Mouse (Mus musculus): ENCODE data around the gene Vmn1r217. TPM values are rescaled to one million over a fixed set of nuclear protein-coding genes. Genes with fewer than 3 reads are reported as not detected.

The Vmn1r217 gene
- polyA plus RNA-seq (2015; fragmentation: Illumina TruSeq; extraction: RNeasy Lipid Tissue Mini Kit (QIAGEN cat#74804); ENCODE audit: insufficient read depth, low replicate concordance) = not detected

GRCm38 (mm10) chr13:23118126-23118525 lies at the start of gene Vmn1r217:
Gene Vmn1r217 (minus strand): TSS chr13:23118226.

GRCm38 (mm10) chr13:23159012-23159411 lies 41.0 kb upstream of the Vmn1r217 start, which contains the start of gene Vmn1r219:
Gene Vmn1r219 (plus strand): TSS chr13:23159312.

GRCm38 (mm10) chr13:23133099-23133498 lies 15.1 kb upstream of the Vmn1r217 start, which contains the start of gene Vmn1r218:
Gene Vmn1r218 (plus strand): TSS chr13:23133155.

GRCm38 (mm10) chr13:23067725-23068124 lies 50.3 kb downstream of the Vmn1r217 start, which contains the start of gene Vmn1r215:
Gene Vmn1r215 (plus strand): TSS chr13:23068025.

Other genes with a start within 250 kb of the Vmn1r217 start
- gene Vmn1r212, start 234.0 kb downstream of the Vmn1r217 start, polyA plus RNA-seq (2015; fragmentation: Illumina TruSeq; extraction: RNeasy Lipid Tissue Mini Kit (QIAGEN cat#74804); ENCODE audit: insufficient read depth, low replicate concordance) = not detected
- not detected for gene Vmn1r213, start 110.6 kb downstream of the Vmn1r217 start, polyA plus RNA-seq (2015; fragmentation: Illumina TruSeq; extraction: RNeasy Lipid Tissue Mini Kit (QIAGEN cat#74804); ENCODE audit: insufficient read depth, low replicate concordance)
- not detected for gene Vmn1r214, start 87.8 kb downstream of the Vmn1r217 start, polyA plus RNA-seq (2015; fragmentation: Illumina TruSeq; extraction: RNeasy Lipid Tissue Mini Kit (QIAGEN cat#74804); ENCODE audit: insufficient read depth, low replicate concordance)
- not detected for gene Vmn1r215, start 50.2 kb downstream of the Vmn1r217 start, polyA plus RNA-seq (2015; fragmentation: Illumina TruSeq; extraction: RNeasy Lipid Tissue Mini Kit (QIAGEN cat#74804); ENCODE audit: insufficient read depth, low replicate concordance)
- not detected for gene Vmn1r218, start 14.9 kb upstream of the Vmn1r217 start, polyA plus RNA-seq (2015; fragmentation: Illumina TruSeq; extraction: RNeasy Lipid Tissue Mini Kit (QIAGEN cat#74804); ENCODE audit: insufficient read depth, low replicate concordance)
- not detected for gene Vmn1r219, start 41.1 kb upstream of the Vmn1r217 start, polyA plus RNA-seq (2015; fragmentation: Illumina TruSeq; extraction: RNeasy Lipid Tissue Mini Kit (QIAGEN cat#74804); ENCODE audit: insufficient read depth, low replicate concordance)
- not detected for gene Vmn1r220, start 69.7 kb upstream of the Vmn1r217 start, polyA plus RNA-seq (2015; fragmentation: Illumina TruSeq; extraction: RNeasy Lipid Tissue Mini Kit (QIAGEN cat#74804); ENCODE audit: insufficient read depth, low replicate concordance)
- gene Vmn1r221, start 95.9 kb upstream of the Vmn1r217 start, polyA plus RNA-seq (2015; fragmentation: Illumina TruSeq; extraction: RNeasy Lipid Tissue Mini Kit (QIAGEN cat#74804); ENCODE audit: insufficient read depth, low replicate concordance) = not detected
- not detected for gene Vmn1r222, start 117.7 kb upstream of the Vmn1r217 start, polyA plus RNA-seq (2015; fragmentation: Illumina TruSeq; extraction: RNeasy Lipid Tissue Mini Kit (QIAGEN cat#74804); ENCODE audit: insufficient read depth, low replicate concordance)
- gene Vmn1r223, start 128.9 kb upstream of the Vmn1r217 start, polyA plus RNA-seq (2015; fragmentation: Illumina TruSeq; extraction: RNeasy Lipid Tissue Mini Kit (QIAGEN cat#74804); ENCODE audit: insufficient read depth, low replicate concordance) = not detected